Mouse (Mus musculus) CD4-positive, CD25-positive, alpha-beta regulatory T cell, adult 4 months (primary cell): ENCODE results near the gene Spdef. TPM values are rescaled to one million over a fixed set of nuclear protein-coding genes. Genes with fewer than 3 reads are reported as not detected.
A peak's percentile ranks its signal among the peaks of the same experiment; 100 is the strongest.

Experiments
- ATAC-seq: one replicate; pipeline ENCODE4 v1.8.0; 2017
- polyA plus RNA-seq, 2 experiments: library from polyadenylated mRNA; unstranded; fragments of 100-300 nt; shearing (Covaris generic); gene quantifications; one replicate each; pipeline ENCODE4 v1.2.1; 2017

Gene Spdef
- polyA plus RNA-seq: not detected

GRCm38 (mm10) chr17:27728770-27729169, at the start of gene Spdef:
Spdef (minus strand) TSS chr17:27728955.
- no peak for ATAC-seq

GRCm38 (mm10) chr17:27777823-27778222, 49.1 kb upstream of the Spdef start:
- no peak for ATAC-seq

- ATAC-seq: no peak
Measured at GRCm38 (mm10) chr17:27774198-27774597, 45.4 kb upstream of the Spdef start.

- no peak for ATAC-seq
Measured at GRCm38 (mm10) chr17:27771616-27772015, 42.9 kb upstream of the Spdef start.

GRCm38 (mm10) chr17:27768817-27769542, 40.2 kb upstream of the Spdef start:
- ATAC-seq: no peak

GRCm38 (mm10) chr17:27767543-27767942, 38.8 kb upstream of the Spdef start:
- ATAC-seq: no peak

- ATAC-seq: no peak
Measured at GRCm38 (mm10) chr17:27767120-27767519, 38.4 kb upstream of the Spdef start.

GRCm38 (mm10) chr17:27765066-27765465, 36.3 kb upstream of the Spdef start:
- no peak for ATAC-seq

- ATAC-seq: no peak
Measured at GRCm38 (mm10) chr17:27764453-27764852, 35.7 kb upstream of the Spdef start.

GRCm38 (mm10) chr17:27762884-27763283, 34.1 kb upstream of the Spdef start:
- no peak for ATAC-seq

- ATAC-seq: peak; percentile 37
Measured at GRCm38 (mm10) chr17:27761639-27762336, 33.0 kb upstream of the Spdef start.

- ATAC-seq: no peak
Measured at GRCm38 (mm10) chr17:27760169-27760568, 31.4 kb upstream of the Spdef start.

- no peak for ATAC-seq
Measured at GRCm38 (mm10) chr17:27751314-27752202, 22.8 kb upstream of the Spdef start.

GRCm38 (mm10) chr17:27750451-27750942, 21.7 kb upstream of the Spdef start:
- ATAC-seq: no peak

- no peak for ATAC-seq
Measured at GRCm38 (mm10) chr17:27748123-27748522, 19.4 kb upstream of the Spdef start.

GRCm38 (mm10) chr17:27746446-27746845, 17.7 kb upstream of the Spdef start:
- ATAC-seq: no peak

- ATAC-seq: no peak
Measured at GRCm38 (mm10) chr17:27740961-27741360, 12.2 kb upstream of the Spdef start.

- ATAC-seq: no peak
Measured at GRCm38 (mm10) chr17:27734344-27735073, 5.8 kb upstream of the Spdef start.

GRCm38 (mm10) chr17:27732694-27733093, 3.9 kb upstream of the Spdef start:
- no peak for ATAC-seq

GRCm38 (mm10) chr17:27732152-27732551, 3.4 kb upstream of the Spdef start:
- no peak for ATAC-seq

- no peak for ATAC-seq
Measured at GRCm38 (mm10) chr17:27726527-27726926, 2.2 kb downstream of the Spdef start.

- no peak for ATAC-seq
Measured at GRCm38 (mm10) chr17:27725412-27725811, 3.3 kb downstream of the Spdef start.
